Mouse (Mus musculus): ENCODE measurements around the gene Olfr209. TPM values are rescaled to one million over a fixed set of nuclear protein-coding genes. Genes with fewer than 3 reads are reported as not detected.
"Not testable (repeated sequence)": the region's sequence is repeated elsewhere in the genome, so short reads cannot be mapped to it uniquely, and the experiment has no call there.

Olfr209 gene
- total and polyA plus RNA-seq, 2 experiments from 2014 or later = not detected

GRCm38 (mm10) chr16:59403684-59404083 lies 39.9 kb upstream of the Olfr209 start:
- WGBS = 13% methylated on average over 4 of the region's 4 CpGs
- Histone ChIP-seq H3K9me3 (ENCODE audit: low read length) (no peaks in the 10 kb centered on the region), H3K27me3 (ENCODE audit: insufficient read depth, low read length) (no peaks in the 10 kb centered on the region), H3K4me3 (ENCODE audit: low read depth, low read length) (no peak overlapping the region), H3K27ac (ENCODE audit: low read depth, low read length) (no peak overlapping the region), H3K36me3 (ENCODE audit: insufficient read depth, low read length) (no peaks in the 10 kb centered on the region), H3K4me1 (ENCODE audit: insufficient read depth, low read length) (no peaks in the 10 kb centered on the region), H3K9ac (replicated peaks; ENCODE audit: low read length, poor library complexity, severe bottlenecking) (no peak overlapping the region), H3K4me2 (ENCODE audit: low read depth, low read length, poor library complexity, severe bottlenecking) (no peak overlapping the region)
- TF ChIP-seq CTCF (IDR thresholded peaks at IDR 0.05) = peak; percentile 87
- peak; percentile 81 for ATAC-seq (ENCODE audit: low FRiP score)
- peak; percentile 81 for DNase-seq (ENCODE audit: low spot score)

- 85% methylated on average over 4 of the region's 4 CpGs for WGBS
These were observed 38.2 kb upstream of the Olfr209 start for GRCm38 (mm10) chr16:59401985-59402384.

GRCm38 (mm10) chr16:59401102-59401501 lies 37.3 kb upstream of the Olfr209 start:
- peak; percentile 15; the same call in 1 of the 2 replicates for TF ChIP-seq CTCF (IDR thresholded peaks at IDR 0.05)
- no peaks in the 10 kb centered on the region for H3K27me3 ChIP-seq (ENCODE audit: insufficient read depth, low read length)
- 0 out of 2 replicates have a peak, but pooled peaks cover 3% of the 10 kb centered on the region for H3K9me3 ChIP-seq (ENCODE audit: low read length)
- H3K4me2 ChIP-seq (ENCODE audit: low read depth, low read length, poor library complexity, severe bottlenecking) = no peak overlapping the region
- ATAC-seq (ENCODE audit: low FRiP score) (no peak), DNase-seq (ENCODE audit: low spot score) (no peak)
- H3K4me3 ChIP-seq (ENCODE audit: low read depth, low read length) = no peak overlapping the region
- no peak overlapping the region for H3K27ac ChIP-seq (ENCODE audit: low read depth, low read length)
- 76% methylated on average over 7 of the region's 7 CpGs for WGBS
- no peak overlapping the region for H3K9ac ChIP-seq (replicated peaks; ENCODE audit: low read length, poor library complexity, severe bottlenecking)
- H3K4me1 ChIP-seq (ENCODE audit: insufficient read depth, low read length) = no peaks in the 10 kb centered on the region
- H3K36me3 ChIP-seq (ENCODE audit: insufficient read depth, low read length) = no peaks in the 10 kb centered on the region

More at GRCm38 (mm10) chr16:59401985-59402384, 38.2 kb upstream of the Olfr209 start:
- TF ChIP-seq CTCF (IDR thresholded peaks at IDR 0.05) = no peak
- Histone ChIP-seq H3K27ac (ENCODE audit: low read depth, low read length) (no peak overlapping the region), H3K9me3 (ENCODE audit: low read length) (0 out of 2 replicates have a peak, but pooled peaks cover 3% of the 10 kb centered on the region), H3K4me3 (ENCODE audit: low read depth, low read length) (no peak overlapping the region), H3K4me2 (ENCODE audit: low read depth, low read length, poor library complexity, severe bottlenecking) (no peak overlapping the region), H3K27me3 (ENCODE audit: insufficient read depth, low read length) (no peaks in the 10 kb centered on the region), H3K4me1 (ENCODE audit: insufficient read depth, low read length) (no peaks in the 10 kb centered on the region), H3K9ac (replicated peaks; ENCODE audit: low read length, poor library complexity, severe bottlenecking) (no peak overlapping the region), H3K36me3 (ENCODE audit: insufficient read depth, low read length) (no peaks in the 10 kb centered on the region)
- ATAC-seq (ENCODE audit: low FRiP score) (no peak), DNase-seq (ENCODE audit: low spot score) (no peak)

GRCm38 (mm10) chr16:59393300-59393699 lies 29.5 kb upstream of the Olfr209 start:
- TF ChIP-seq CTCF (IDR thresholded peaks at IDR 0.05) = no peak
- DNase-seq (ENCODE audit: low spot score) (peak; percentile 13), ATAC-seq (ENCODE audit: low FRiP score) (peak; percentile 7; the same call in 1 of the 2 replicates)
- Histone ChIP-seq H3K4me2 (ENCODE audit: low read depth, low read length, poor library complexity, severe bottlenecking) (no peak overlapping the region), H3K27me3 (ENCODE audit: insufficient read depth, low read length) (no peaks in the 10 kb centered on the region), H3K9me3 (ENCODE audit: low read length) (0 out of 2 replicates have a peak, but pooled peaks cover 3% of the 10 kb centered on the region), H3K9ac (replicated peaks; ENCODE audit: low read length, poor library complexity, severe bottlenecking) (no peak overlapping the region), H3K27ac (ENCODE audit: low read depth, low read length) (no peak overlapping the region), H3K4me3 (ENCODE audit: low read depth, low read length) (no peak overlapping the region), H3K36me3 (ENCODE audit: insufficient read depth, low read length) (no peaks in the 10 kb centered on the region), H3K4me1 (ENCODE audit: insufficient read depth, low read length) (no peaks in the 10 kb centered on the region)
- 75% methylated on average over 3 of the region's 3 CpGs for WGBS

GRCm38 (mm10) chr16:59349146-59349545 lies 14.6 kb downstream of the Olfr209 start, which contains the start of gene Olfr206:
Olfr206 (minus strand) TSS chr16:59349246.
- WGBS = 85% methylated on average over 1 of the region's 1 CpGs
- no peaks in the 10 kb centered on the region for H3K4me1 ChIP-seq (ENCODE audit: insufficient read depth, low read length)
- no peak within 1 kb of the TSS for H3K27ac ChIP-seq (ENCODE audit: low read depth, low read length)
- DNase-seq (ENCODE audit: low spot score) = no peak
- no peak for TF ChIP-seq CTCF (IDR thresholded peaks at IDR 0.05)
- H3K27me3 ChIP-seq (ENCODE audit: insufficient read depth, low read length) = no peaks in the 10 kb centered on the region
- no peak for ATAC-seq (ENCODE audit: low FRiP score)
- no peak within 1 kb of the TSS for H3K4me3 ChIP-seq (ENCODE audit: low read depth, low read length)
- H3K4me2 ChIP-seq (ENCODE audit: low read depth, low read length, poor library complexity, severe bottlenecking) = no peak within 1 kb of the TSS
- no peaks in the 10 kb centered on the region for H3K9me3 ChIP-seq (ENCODE audit: low read length)
- H3K36me3 ChIP-seq (ENCODE audit: insufficient read depth, low read length) = no peaks in the 10 kb centered on the region
- no peak within 1 kb of the TSS for H3K9ac ChIP-seq (replicated peaks; ENCODE audit: low read length, poor library complexity, severe bottlenecking)

GRCm38 (mm10) chr16:59331038-59331437 lies 32.8 kb downstream of the Olfr209 start, which contains the start of gene Olfr205:
Olfr205 (minus strand) TSS chr16:59331138.
- Histone ChIP-seq H3K4me3 (ENCODE audit: low read depth, low read length) (no peak within 1 kb of the TSS), H3K36me3 (ENCODE audit: insufficient read depth, low read length) (no peaks in the 10 kb centered on the region), H3K27me3 (ENCODE audit: insufficient read depth, low read length) (no peaks in the 10 kb centered on the region), H3K9ac (replicated peaks; ENCODE audit: low read length, poor library complexity, severe bottlenecking) (no peak within 1 kb of the TSS), H3K4me2 (ENCODE audit: low read depth, low read length, poor library complexity, severe bottlenecking) (no peak within 1 kb of the TSS), H3K9me3 (ENCODE audit: low read length) (no peaks in the 10 kb centered on the region), H3K27ac (ENCODE audit: low read depth, low read length) (no peak within 1 kb of the TSS), H3K4me1 (ENCODE audit: insufficient read depth, low read length) (no peaks in the 10 kb centered on the region)
- TF ChIP-seq CTCF (IDR thresholded peaks at IDR 0.05) = no peak
- ATAC-seq (ENCODE audit: low FRiP score) (no peak), DNase-seq (ENCODE audit: low spot score) (no peak)

GRCm38 (mm10) chr16:59323262-59323661 lies 40.5 kb downstream of the Olfr209 start:
- not testable (repeated sequence) for H3K4me1 ChIP-seq (ENCODE audit: insufficient read depth, low read length); ATAC-seq (ENCODE audit: low FRiP score); DNase-seq (ENCODE audit: low spot score); H3K27me3 ChIP-seq (ENCODE audit: insufficient read depth, low read length); H3K4me2 ChIP-seq (ENCODE audit: low read depth, low read length, poor library complexity, severe bottlenecking); H3K9ac ChIP-seq (replicated peaks; ENCODE audit: low read length, poor library complexity, severe bottlenecking); H3K9me3 ChIP-seq (ENCODE audit: low read length); H3K36me3 ChIP-seq (ENCODE audit: insufficient read depth, low read length); H3K27ac ChIP-seq (ENCODE audit: low read depth, low read length); H3K4me3 ChIP-seq (ENCODE audit: low read depth, low read length)
- WGBS = 77% methylated on average over 1 of the region's 1 CpGs

All from midbrain, postnatal 0 days (tissue).